Mouse (Mus musculus): ENCODE data around the gene Lmntd1. TPM values are rescaled to one million over a fixed set of nuclear protein-coding genes. Genes with fewer than 3 reads are reported as not detected.

The Lmntd1 gene
- polyA plus RNA-seq (2012; rRNA removed), result 0.14 TPM in 1 of 2 replicates, not detected in the other

GRCm38 (mm10) chr6:145614219-145614618, at the start of gene Lmntd1:
Gene Lmntd1, minus strand, starts transcription at chr6:145614319.
- WGBS, result 55% methylated on average over 7 of the region's 7 CpGs
- DNase-seq (ENCODE audit: low read depth, low spot score), result no peak

- no peak for DNase-seq (ENCODE audit: low read depth, low spot score)
- WGBS, result 69% methylated on average over 11 of the region's 11 CpGs
Measured at GRCm38 (mm10) chr6:145660943-145661342, 46.8 kb upstream of the Lmntd1 start.

GRCm38 (mm10) chr6:145659116-145659515, 45.0 kb upstream of the Lmntd1 start:
- no peak for DNase-seq (ENCODE audit: low read depth, low spot score)
- 70% methylated on average over 6 of the region's 6 CpGs for WGBS

GRCm38 (mm10) chr6:145656740-145657591, 42.8 kb upstream of the Lmntd1 start:
- 82% methylated on average over 15 of the region's 15 CpGs for WGBS
- DNase-seq (ENCODE audit: low read depth, low spot score), result no peak

GRCm38 (mm10) chr6:145655678-145656077, 41.6 kb upstream of the Lmntd1 start:
- DNase-seq (ENCODE audit: low read depth, low spot score), result no peak
- 79% methylated on average over 1 of the region's 1 CpGs for WGBS

- WGBS, result 53% methylated on average over 8 of the region's 8 CpGs
- DNase-seq (ENCODE audit: low read depth, low spot score), result no peak
Measured at GRCm38 (mm10) chr6:145654062-145654836, 40.1 kb upstream of the Lmntd1 start.

GRCm38 (mm10) chr6:145653626-145654025, 39.5 kb upstream of the Lmntd1 start:
- WGBS, result 81% methylated on average over 5 of the region's 5 CpGs
- DNase-seq (ENCODE audit: low read depth, low spot score), result no peak

GRCm38 (mm10) chr6:145652986-145653385, 38.9 kb upstream of the Lmntd1 start:
- 68% methylated on average over 5 of the region's 5 CpGs for WGBS
- no peak for DNase-seq (ENCODE audit: low read depth, low spot score)

- 62% methylated on average over 2 of the region's 2 CpGs for WGBS
- DNase-seq (ENCODE audit: low read depth, low spot score), result no peak
Measured at GRCm38 (mm10) chr6:145651976-145652375, 37.9 kb upstream of the Lmntd1 start.

- no peak for DNase-seq (ENCODE audit: low read depth, low spot score)
- 53% methylated on average over 4 of the region's 4 CpGs for WGBS
Measured at GRCm38 (mm10) chr6:145640971-145641506, 26.9 kb upstream of the Lmntd1 start.

- no peak for DNase-seq (ENCODE audit: low read depth, low spot score)
- WGBS, result 64% methylated on average over 6 of the region's 6 CpGs
Measured at GRCm38 (mm10) chr6:145638248-145638647, 24.1 kb upstream of the Lmntd1 start.

GRCm38 (mm10) chr6:145636682-145637081, 22.6 kb upstream of the Lmntd1 start:
- WGBS, result 74% methylated on average over 4 of the region's 4 CpGs
- DNase-seq (ENCODE audit: low read depth, low spot score), result no peak

- no peak for DNase-seq (ENCODE audit: low read depth, low spot score)
- WGBS, result 84% methylated on average over 2 of the region's 2 CpGs
Measured at GRCm38 (mm10) chr6:145634454-145634853, 20.3 kb upstream of the Lmntd1 start.

GRCm38 (mm10) chr6:145630269-145630668, 16.1 kb upstream of the Lmntd1 start:
- DNase-seq (ENCODE audit: low read depth, low spot score), result no peak
- WGBS, result 24% methylated on average over 6 of the region's 6 CpGs

GRCm38 (mm10) chr6:145623141-145623540, 9.0 kb upstream of the Lmntd1 start:
- no peak for DNase-seq (ENCODE audit: low read depth, low spot score)
- 86% methylated on average over 4 of the region's 4 CpGs for WGBS

- DNase-seq (ENCODE audit: low read depth, low spot score), result peak; percentile 21
- 58% methylated on average over 5 of the region's 5 CpGs for WGBS
Measured at GRCm38 (mm10) chr6:145616402-145617229, 2.5 kb upstream of the Lmntd1 start.

GRCm38 (mm10) chr6:145615666-145616210, 1.6 kb upstream of the Lmntd1 start, which contains the start of gene Tuba3b:
Gene Tuba3b, plus strand, starts transcription at chr6:145615757.
- WGBS, result 96% methylated on average over 31 of the region's 31 CpGs
- DNase-seq (ENCODE audit: low read depth, low spot score), result no peak

GRCm38 (mm10) chr6:145612611-145613010, 1.5 kb downstream of the Lmntd1 start:
- DNase-seq (ENCODE audit: low read depth, low spot score), result no peak
- WGBS, result 79% methylated on average over 3 of the region's 3 CpGs

GRCm38 (mm10) chr6:145610901-145611300, 3.2 kb downstream of the Lmntd1 start:
- no peak for DNase-seq (ENCODE audit: low read depth, low spot score)
- 96% methylated on average over 5 of the region's 5 CpGs for WGBS

Measured in large intestine, adult 2 months (tissue).